Mouse (Mus musculus): Measurements from ENCODE around the gene Sbp. TPM values are rescaled to one million over a fixed set of nuclear protein-coding genes. Genes with fewer than 3 reads are reported as not detected.

The Sbp gene
- polyA plus RNA-seq (2012; rRNA removed) = not detected in 2 replicates

DNA sequence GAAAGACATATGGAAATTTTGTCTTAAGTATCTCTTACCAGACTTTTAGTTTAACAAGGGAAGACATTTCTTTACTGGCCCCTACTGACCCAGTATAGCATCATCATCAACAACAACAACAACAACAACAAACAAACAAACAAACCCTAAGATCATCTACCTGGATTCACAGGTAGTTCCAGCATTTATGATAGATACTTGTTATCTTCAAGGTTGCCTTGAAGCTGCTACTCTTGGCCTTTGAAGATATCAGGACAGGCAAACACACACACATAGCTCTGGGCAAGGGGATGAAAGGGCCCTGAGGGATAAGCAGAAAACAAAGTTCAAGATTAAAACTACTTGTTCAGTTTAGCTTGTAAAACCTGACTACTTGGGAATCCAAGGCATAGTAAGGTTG, at the start of gene Sbp:
Gene Sbp (plus strand): TSS at position 301 of the 400 bp plus-strand sequence.

DNA sequence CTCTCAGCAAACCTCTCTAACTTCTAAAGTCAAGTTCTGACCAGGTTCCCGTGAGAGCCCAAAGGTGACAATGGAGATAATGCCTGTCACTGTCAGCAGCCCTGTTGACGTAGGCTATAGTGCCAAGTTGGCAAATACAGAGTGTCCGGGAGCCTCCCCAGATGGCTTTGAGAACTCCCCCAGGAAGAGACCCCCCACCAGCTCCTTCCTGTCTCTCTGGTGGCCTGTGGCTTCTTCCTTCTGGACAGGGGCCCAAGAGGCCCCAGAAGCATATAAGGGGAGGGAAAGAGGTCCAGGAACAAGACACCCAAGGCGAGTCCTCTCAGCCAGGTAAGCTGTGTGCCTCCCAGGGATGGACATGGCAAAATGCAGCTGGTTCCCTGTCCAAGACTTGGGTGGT, 24.3 kb upstream of the Sbp start, which contains the start of gene Dcpp3:
Gene Dcpp3 (plus strand): TSS at position 301 of the 400 bp plus-strand sequence.

DNA sequence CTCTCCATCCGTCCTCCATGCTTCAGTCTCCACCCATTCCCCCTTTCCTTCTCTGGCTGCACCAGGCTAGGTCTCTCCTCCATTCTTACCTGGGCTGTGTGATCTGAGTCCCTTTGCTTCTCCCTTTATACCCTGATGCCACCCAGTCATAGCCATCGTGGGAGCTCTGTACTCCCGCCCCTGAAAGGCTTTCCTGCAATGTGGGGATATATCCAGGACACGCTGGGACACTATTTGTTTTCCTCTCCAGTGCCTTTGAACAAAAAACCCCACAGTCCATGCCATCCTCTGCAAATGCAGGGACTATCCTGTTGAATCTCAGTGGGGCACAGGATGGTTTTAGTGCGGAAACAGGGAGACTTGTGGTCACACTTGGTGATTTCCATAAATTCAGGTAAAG, 13.7 kb downstream of the Sbp start, which contains the start of gene Sbpl:
Gene Sbpl (minus strand): TSS at position 101 of the 400 bp plus-strand sequence.

DNA sequence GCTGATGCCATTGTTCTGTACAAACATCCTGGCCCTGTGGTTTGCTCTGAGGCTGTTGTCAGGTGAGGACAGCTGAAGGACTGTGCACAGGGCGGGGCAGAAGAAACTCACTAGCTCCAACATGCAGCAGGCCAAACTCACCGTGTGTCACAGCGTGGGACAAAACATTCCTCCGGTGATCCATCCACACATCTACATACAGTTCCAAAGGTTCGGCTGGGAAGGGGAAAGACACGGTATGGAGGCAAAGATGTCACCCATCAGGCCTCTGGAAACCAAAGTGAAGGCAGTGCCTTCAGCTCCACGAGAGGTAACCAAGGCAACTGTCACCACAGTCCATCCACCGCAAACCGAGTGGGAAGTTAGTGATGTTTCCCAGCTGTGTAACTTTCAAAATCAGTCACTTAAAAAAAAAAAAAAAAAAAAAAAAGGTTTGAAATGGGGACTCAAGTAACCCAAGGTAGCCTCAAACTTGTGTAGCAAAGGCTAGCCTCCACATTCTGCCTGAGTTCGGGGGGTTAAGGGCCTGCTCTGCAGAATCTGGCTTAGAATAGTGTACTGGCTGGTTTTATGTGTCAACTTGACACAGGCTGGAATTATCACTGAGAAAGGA, 38.9 kb downstream of the Sbp start, which contains the start of gene Prss30:
Gene Prss30 (minus strand): TSS at position 270 of the 613 bp plus-strand sequence.

Other genes starting within 250 kb of the Sbp start
- not detected in 2 replicates for gene 1520401A03Rik, start 218.9 kb upstream of the Sbp start, polyA plus RNA-seq (2012; rRNA removed)
- gene Pkmyt1, start 215.3 kb upstream of the Sbp start, polyA plus RNA-seq (2012; rRNA removed) = 22.3 and 33.2 TPM in 2 replicates
- gene Paqr4, start 200.8 kb upstream of the Sbp start, polyA plus RNA-seq (2012; rRNA removed) = 95.8 and 156 TPM in 2 replicates
- 3.2 and 6.6 TPM in 2 replicates for gene Kremen2, start 195.8 kb upstream of the Sbp start, polyA plus RNA-seq (2012; rRNA removed)
- gene Flywch1, start 170.1 kb upstream of the Sbp start, polyA plus RNA-seq (2012; rRNA removed) = 11.7 and 13.7 TPM in 2 replicates
- 3.7 and 5.8 TPM in 2 replicates for gene Flywch2, start 155.6 kb upstream of the Sbp start, polyA plus RNA-seq (2012; rRNA removed)
- 196 and 280 TPM in 2 replicates for gene Srrm2, start 151.1 kb upstream of the Sbp start, polyA plus RNA-seq (2012; rRNA removed)
- gene Elob, start 112.5 kb upstream of the Sbp start, polyA plus RNA-seq (2012; rRNA removed) = 361 and 511 TPM in 2 replicates
- 0.04 and 0.39 TPM in 2 replicates for gene Prss33, start 105.6 kb upstream of the Sbp start, polyA plus RNA-seq (2012; rRNA removed)
- 9.4 and 22.5 TPM in 2 replicates for gene Prss32, start 97.8 kb upstream of the Sbp start, polyA plus RNA-seq (2012; rRNA removed)
- gene Prss41, start 97.5 kb upstream of the Sbp start, polyA plus RNA-seq (2012; rRNA removed) = 0.24 and 1.5 TPM in 2 replicates
- not detected in 2 replicates for gene Prss21, start 73.6 kb upstream of the Sbp start, polyA plus RNA-seq (2012; rRNA removed)
- not detected in 2 replicates for gene Dcpp1, start 60.8 kb upstream of the Sbp start, polyA plus RNA-seq (2012; rRNA removed)
- gene Dcpp2, start 60.8 kb upstream of the Sbp start, polyA plus RNA-seq (2012; rRNA removed) = not detected in 2 replicates
- gene Dcpp3, start 24.2 kb upstream of the Sbp start, polyA plus RNA-seq (2012; rRNA removed) = not detected in 2 replicates
- gene Sbpl, start 13.6 kb downstream of the Sbp start, polyA plus RNA-seq (2012; rRNA removed) = not detected in 2 replicates
- gene Prss30, start 38.9 kb downstream of the Sbp start, polyA plus RNA-seq (2012; rRNA removed) = 0.45 and 0.55 TPM in 2 replicates
- 0.58 and 0.98 TPM in 2 replicates for gene Prss22, start 56.4 kb downstream of the Sbp start, polyA plus RNA-seq (2012; rRNA removed)
- gene Prss27, start 96.5 kb downstream of the Sbp start, polyA plus RNA-seq (2012; rRNA removed) = 10.9 and 15.8 TPM in 2 replicates
- gene Kctd5, start 131.8 kb downstream of the Sbp start, polyA plus RNA-seq (2012; rRNA removed) = 12.6 and 22.9 TPM in 2 replicates
- gene Pdpk1, start 209.3 kb downstream of the Sbp start, polyA plus RNA-seq (2012; rRNA removed) = 5.5 and 8.3 TPM in 2 replicates
- 19.8 and 28.3 TPM in 2 replicates for gene Amdhd2, start 222.1 kb downstream of the Sbp start, polyA plus RNA-seq (2012; rRNA removed)
- gene Atp6v0c, start 228.0 kb downstream of the Sbp start, polyA plus RNA-seq (2012; rRNA removed) = 453 and 617 TPM in 2 replicates